Mouse (Mus musculus): Measurements from ENCODE around the gene Sgo2a. TPM values are rescaled to one million over a fixed set of nuclear protein-coding genes. Genes with fewer than 3 reads are reported as not detected.
A peak's percentile ranks its signal among the peaks of the same experiment; 100 is the strongest.
"Not testable (repeated sequence)": the region's sequence is repeated elsewhere in the genome, so short reads cannot be mapped to it uniquely, and the experiment has no call there.

Gene Sgo2a
- polyA plus RNA-seq, 2 experiments from 2014 or later = 0.89 to 1.4 TPM

GRCm38 (mm10) chr1:58031160-58031769, 35.5 kb downstream of the Sgo2a start:
- ATAC-seq = peak; percentile 51

- ATAC-seq = not testable (repeated sequence)
Measured at GRCm38 (mm10) chr1:58037306-58037705, 41.5 kb downstream of the Sgo2a start.

GRCm38 (mm10) chr1:58045076-58045475, 49.3 kb downstream of the Sgo2a start:
- ATAC-seq = no peak

- ATAC-seq = no peak
Measured at GRCm38 (mm10) chr1:58045546-58045945, 49.8 kb downstream of the Sgo2a start.

GRCm38 (mm10) chr1:58046721-58047290, 51.0 kb downstream of the Sgo2a start:
- ATAC-seq = no peak

GRCm38 (mm10) chr1:58049126-58049525, 53.4 kb downstream of the Sgo2a start:
- no peak for ATAC-seq

- ATAC-seq = no peak
Measured at GRCm38 (mm10) chr1:58055598-58055997, 59.8 kb downstream of the Sgo2a start.

GRCm38 (mm10) chr1:58056074-58056807, 60.5 kb downstream of the Sgo2a start:
- ATAC-seq = no peak

- no peak for ATAC-seq
Measured at GRCm38 (mm10) chr1:58056939-58057338, 61.2 kb downstream of the Sgo2a start.

GRCm38 (mm10) chr1:58058846-58059245, 63.1 kb downstream of the Sgo2a start:
- no peak for ATAC-seq

- no peak for ATAC-seq
Measured at GRCm38 (mm10) chr1:58062131-58062530, 66.4 kb downstream of the Sgo2a start.

GRCm38 (mm10) chr1:58065151-58065550, 69.4 kb downstream of the Sgo2a start:
- ATAC-seq = no peak

- no peak for ATAC-seq
Measured at GRCm38 (mm10) chr1:58065606-58066005, 69.8 kb downstream of the Sgo2a start.

- ATAC-seq = no peak
Measured at GRCm38 (mm10) chr1:58069181-58069580, 73.4 kb downstream of the Sgo2a start.

- no peak for ATAC-seq
Measured at GRCm38 (mm10) chr1:58070091-58070490, 74.3 kb downstream of the Sgo2a start.

- ATAC-seq = no peak
Measured at GRCm38 (mm10) chr1:58071006-58071405, 75.2 kb downstream of the Sgo2a start.

- ATAC-seq = no peak
Measured at GRCm38 (mm10) chr1:58071509-58071908, 75.7 kb downstream of the Sgo2a start.

GRCm38 (mm10) chr1:58072416-58072815, 76.6 kb downstream of the Sgo2a start:
- no peak for ATAC-seq

GRCm38 (mm10) chr1:58072991-58073730, 77.4 kb downstream of the Sgo2a start:
- no peak for ATAC-seq

GRCm38 (mm10) chr1:58074266-58074665, 78.5 kb downstream of the Sgo2a start:
- no peak for ATAC-seq

Measured in CD4-positive, CD25-positive, alpha-beta regulatory T cell, adult 4 months (primary cell).